Comparison of ENCODE assay signal across 22 mouse cellular contexts in genomic region chr4:112790646-112791045, GRCm38 (mm10). TPM values are rescaled to one million over a fixed set of nuclear protein-coding genes. Genes with fewer than 3 reads are reported as not detected.
DNase-seq lines count a peak whose midpoint lies in the region; ATAC-seq lines count a peak whose summit lies in the region.
"Had no signal": no experiment of that assay in that cellular context is flagged by ENCODE, and none has a peak within 500 bp of the region (broad histone marks: within the 10 kb centered on the region; RNA-seq: fewer than 3 reads in every experiment).

No protein-coding gene starts in this region.

- ATAC-seq in hindbrain, embryonic 11.5 days (ENCODE audit: low FRiP score) = no peak
- ATAC-seq in hindbrain, embryonic 13.5 days (ENCODE audit: low FRiP score) = no peak
- no peak for ATAC-seq in liver, embryonic 11.5 days (replicated peaks; ENCODE audit: low FRiP score)
- ATAC-seq in megakaryocyte progenitor cell, adult 5-6 weeks (replicated peaks; ENCODE audit: poor library complexity) = peak; percentile 52; the same call in 1 of the 2 replicates

- WGBS in hindbrain, embryonic 11.5 days = 6% methylated on average over 1 of the region's 1 CpGs
- 4% methylated on average over 1 of the region's 1 CpGs for WGBS in hindbrain, embryonic 13.5 days
- 0% methylated on average over 1 of the region's 1 CpGs for WGBS in liver, embryonic 11.5 days

- peak; percentile 1 for DNase-seq in hindbrain, embryonic 11.5 days (ENCODE audit: low spot score)
- DNase-seq in liver (peak; percentile 3), A20 (ENCODE audit: low read depth, low spot score) (peak; percentile 3)
- DNase-seq in liver, embryonic 11.5 days (ENCODE audit: low spot score) = no peak
- no peak for DNase-seq in urinary bladder, postnatal 14 days (ENCODE audit: low spot score)
- no peak for DNase-seq in urinary bladder, postnatal 36 days (ENCODE audit: low spot score in 2 of 2)
- DNase-seq: adrenal gland, postnatal 25 days; cerebellum, postnatal 10 days; embryo, embryonic 11 days; heart, adult 11 months; liver, embryonic 13.5 days; lung, postnatal 14 days; midbrain, embryonic 14.5 days had no signal

- H3K9ac ChIP-seq in hindbrain, embryonic 11.5 days (ENCODE audit: low read depth, low read length) = no peak overlapping the region
- no peak overlapping the region for H3K9ac ChIP-seq in hindbrain, embryonic 13.5 days
- H3K9ac ChIP-seq in liver, embryonic 11.5 days (ENCODE audit: low read depth, low read length) = no peak overlapping the region
- H3K9ac ChIP-seq: forebrain, embryonic 12.5 days; hindbrain, embryonic 12.5 days; liver, embryonic 13.5 days had no signal

- no peaks in the 10 kb centered on the region for H3K9me3 ChIP-seq in hindbrain, embryonic 11.5 days (ENCODE audit: control insufficient read depth, low read length)
- H3K9me3 ChIP-seq in hindbrain, embryonic 13.5 days = peaks cover 35% of the 10 kb centered on the region
- H3K9me3 ChIP-seq in liver, embryonic 11.5 days (ENCODE audit: control insufficient read depth, low read length) = peaks cover 3% of the 10 kb centered on the region
- H3K9me3 ChIP-seq: liver, embryonic 13.5 days had no signal

- H3K36me3 ChIP-seq in hindbrain, embryonic 11.5 days (ENCODE audit: control insufficient read depth, insufficient read depth, low read length) = no peaks in the 10 kb centered on the region
- no peaks in the 10 kb centered on the region for H3K36me3 ChIP-seq in hindbrain, embryonic 13.5 days
- H3K36me3 ChIP-seq in liver, embryonic 11.5 days (ENCODE audit: control insufficient read depth, insufficient read depth, low read length) = no peaks in the 10 kb centered on the region
- H3K36me3 ChIP-seq: forebrain, embryonic 12.5 days; hindbrain, embryonic 12.5 days; liver, embryonic 13.5 days had no signal

- no peaks in the 10 kb centered on the region for H3K27me3 ChIP-seq in hindbrain, embryonic 11.5 days (ENCODE audit: control insufficient read depth, insufficient read depth, low read length)
- H3K27me3 ChIP-seq in hindbrain, embryonic 13.5 days = no peaks in the 10 kb centered on the region
- H3K27me3 ChIP-seq in liver, embryonic 11.5 days (replicated peaks; ENCODE audit: control insufficient read depth, insufficient read depth, low read length) = no peaks in the 10 kb centered on the region
- H3K27me3 ChIP-seq: forebrain, embryonic 12.5 days; hindbrain, embryonic 12.5 days; liver, embryonic 13.5 days had no signal

- no peak overlapping the region for H3K4me2 ChIP-seq in hindbrain, embryonic 11.5 days (replicated peaks; ENCODE audit: low read depth, low read length)
- no peak overlapping the region for H3K4me2 ChIP-seq in hindbrain, embryonic 13.5 days
- H3K4me2 ChIP-seq in liver, embryonic 11.5 days = no peak overlapping the region
- H3K4me2 ChIP-seq: forebrain, embryonic 12.5 days; hindbrain, embryonic 12.5 days; liver, embryonic 13.5 days had no signal

- no peaks in the 10 kb centered on the region for H3K4me1 ChIP-seq in hindbrain, embryonic 11.5 days (replicated peaks; ENCODE audit: control insufficient read depth, insufficient read depth, low read length)
- H3K4me1 ChIP-seq in hindbrain, embryonic 13.5 days (replicated peaks) = no peaks in the 10 kb centered on the region
- no peaks in the 10 kb centered on the region for H3K4me1 ChIP-seq in liver, embryonic 11.5 days (replicated peaks; ENCODE audit: control insufficient read depth, insufficient read depth, low read length)
- H3K4me1 ChIP-seq: forebrain, embryonic 12.5 days; hindbrain, embryonic 12.5 days; liver, embryonic 13.5 days had no signal

- no peak overlapping the region for H3K27ac ChIP-seq in hindbrain, embryonic 11.5 days (ENCODE audit: low read depth, low read length)
- H3K27ac ChIP-seq in hindbrain, embryonic 13.5 days = no peak overlapping the region
- H3K27ac ChIP-seq in liver, embryonic 11.5 days (ENCODE audit: low read depth, low read length) = no peak overlapping the region
- H3K27ac ChIP-seq: forebrain, embryonic 12.5 days; hindbrain, embryonic 12.5 days; liver, embryonic 13.5 days had no signal

- no peak overlapping the region for H3K4me3 ChIP-seq in hindbrain, embryonic 11.5 days (ENCODE audit: low read depth, low read length)
- no peak overlapping the region for H3K4me3 ChIP-seq in hindbrain, embryonic 13.5 days
- H3K4me3 ChIP-seq in liver, embryonic 11.5 days (ENCODE audit: low read depth, low read length) = no peak overlapping the region
- H3K4me3 ChIP-seq: forebrain, embryonic 12.5 days; hindbrain, embryonic 12.5 days; liver, embryonic 13.5 days had no signal

RNA-seq across cellular contexts. Expression of gene Skint10, which starts 16.0 kb away (rescaled TPM):
- not detected in 2 replicates for polyA plus RNA-seq in hindbrain, embryonic 11.5 days (2014; fragmentation: Nextera tagmentation; extraction: Ambion mirVana)
- not detected in 2 replicates for polyA plus RNA-seq in hindbrain, embryonic 13.5 days (2015; fragmentation: Nextera tagmentation; extraction: Ambion mirVana)
- not detected in 2 replicates for polyA plus RNA-seq in liver, embryonic 11.5 days (2014; fragmentation: Nextera tagmentation; extraction: Ambion mirVana)
- not detected in 2 replicates for total RNA-seq in megakaryocyte progenitor cell, adult 5-6 weeks (2015)
- total RNA-seq in megakaryocyte progenitor cell, adult 5-6 weeks (2017) = not detected in 2 replicates
- total RNA-seq: adrenal gland, postnatal 25 days; ES-E14; layer of hippocampus, postnatal 10 days; left cerebral cortex, postnatal 14 days had no signal
- polyA plus RNA-seq: C2C12; forebrain, embryonic 12.5 days; hindbrain, embryonic 12.5 days; kidney, embryonic 16.5 days; liver, embryonic 13.5 days; midbrain, embryonic 14.5 days had no signal

Comparison
In these comparisons a context has a peak if more than half of its experiments do, and no peak if none do; other contexts are left out.
1. DNase-seq: peak in hindbrain, embryonic 11.5 days (single experiment), liver (single experiment) and A20 (single experiment); none in liver, embryonic 11.5 days (single experiment), urinary bladder, postnatal 14 days (single experiment) and urinary bladder, postnatal 36 days (0 of 2).